Mouse (Mus musculus): ENCODE measurements at regions not wholly inside any gene's neighbourhood (a gene's known extent, or its start where the extent isn't known, plus 50 kb on each side); places are given as distances from the start of the nearest gene placed in this dataset.
"Not testable (repeated sequence)": the region's sequence is repeated elsewhere in the genome, so short reads cannot be mapped to it uniquely, and the experiment has no call there.

DNA sequence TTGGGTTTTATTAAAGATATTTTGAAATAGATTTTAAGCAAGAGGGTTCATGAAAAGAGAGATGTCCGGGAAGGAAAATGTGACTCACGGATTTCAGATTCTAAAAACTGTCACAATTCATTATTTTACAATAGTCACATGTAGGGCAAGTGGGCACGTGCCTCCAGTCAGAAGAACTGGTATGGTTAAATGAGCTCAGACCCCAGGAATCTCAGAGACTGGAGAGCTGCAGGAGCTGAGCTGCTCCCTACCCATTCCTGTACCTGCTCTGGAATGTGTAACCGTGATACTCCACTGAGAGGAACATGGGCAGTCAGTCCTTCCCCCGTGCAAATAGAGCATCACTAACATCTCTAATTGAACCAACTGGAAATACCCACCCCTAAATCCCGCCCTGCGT, 372.9 kb downstream of the Kif2b start:
- Histone ChIP-seq H3K4me1 (ENCODE audit: control insufficient read depth, insufficient read depth, low read length) (no peaks in the 10 kb centered on the region), H3K27ac (ENCODE audit: insufficient read depth, low read length) (no peak overlapping the region), H3K4me3 (ENCODE audit: insufficient read depth, low read length) (no peak overlapping the region)
- no peak for TF ChIP-seq POLR2A (IDR thresholded peaks at IDR 0.05; ENCODE audit: extremely low read depth, insufficient read depth, low read length)
- no peak for TF ChIP-seq CTCF (IDR thresholded peaks at IDR 0.05; ENCODE audit: extremely low read depth, insufficient read depth, low read length)

DNA sequence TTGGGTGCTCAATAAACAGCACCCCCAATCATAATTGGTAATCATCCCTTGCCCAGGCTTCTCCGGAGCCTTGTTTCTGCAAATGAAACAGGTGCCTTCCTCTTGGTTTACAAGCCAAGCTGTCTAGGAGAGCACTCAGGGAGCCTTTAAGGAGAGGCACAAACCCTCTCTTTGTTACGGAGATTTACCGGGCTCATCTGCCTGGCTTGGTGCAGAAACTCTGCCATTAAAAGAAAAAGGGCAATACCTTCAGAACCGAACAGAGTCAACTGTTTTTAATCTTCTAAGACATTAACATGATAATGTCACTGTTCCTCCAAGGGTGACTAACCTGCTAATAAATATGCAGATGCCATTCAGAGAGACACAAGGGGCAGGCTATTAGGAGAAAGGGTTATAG, 380.5 kb downstream of the Kif2b start:
- H3K4me3 ChIP-seq (ENCODE audit: insufficient read depth, low read length), result no peak overlapping the region
- no peak for TF ChIP-seq CTCF (IDR thresholded peaks at IDR 0.05; ENCODE audit: extremely low read depth, insufficient read depth, low read length)
- TF ChIP-seq POLR2A (IDR thresholded peaks at IDR 0.05; ENCODE audit: extremely low read depth, insufficient read depth, low read length), result no peak
- no peaks in the 10 kb centered on the region for H3K4me1 ChIP-seq (ENCODE audit: control insufficient read depth, insufficient read depth, low read length)
- no peak overlapping the region for H3K27ac ChIP-seq (ENCODE audit: insufficient read depth, low read length)

DNA sequence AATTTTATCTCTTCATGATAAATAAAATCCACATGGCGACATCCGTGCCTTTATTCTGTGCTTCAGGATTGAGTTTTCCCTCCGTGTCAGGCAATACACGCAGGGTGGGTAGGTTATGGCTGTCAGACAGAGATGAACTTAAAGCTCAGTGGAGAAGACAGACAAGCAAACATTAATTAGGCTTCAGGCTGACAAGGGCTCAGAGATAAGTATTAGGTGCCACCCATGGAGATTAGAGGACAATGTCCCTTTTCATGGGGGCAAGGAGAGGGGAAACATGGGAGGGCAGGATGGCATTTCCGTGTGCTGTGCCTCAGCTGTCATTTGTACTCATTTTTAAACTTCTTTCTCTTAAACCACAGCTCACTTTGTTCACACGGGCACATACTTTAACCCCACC, 381.0 kb downstream of the Kif2b start:
- no peak overlapping the region for H3K27ac ChIP-seq (ENCODE audit: insufficient read depth, low read length)
- no peak overlapping the region for H3K4me3 ChIP-seq (ENCODE audit: insufficient read depth, low read length)
- H3K4me1 ChIP-seq (ENCODE audit: control insufficient read depth, insufficient read depth, low read length), result no peaks in the 10 kb centered on the region
- TF ChIP-seq POLR2A (IDR thresholded peaks at IDR 0.05; ENCODE audit: extremely low read depth, insufficient read depth, low read length), result no peak
- TF ChIP-seq CTCF (IDR thresholded peaks at IDR 0.05; ENCODE audit: extremely low read depth, insufficient read depth, low read length), result no peak

DNA sequence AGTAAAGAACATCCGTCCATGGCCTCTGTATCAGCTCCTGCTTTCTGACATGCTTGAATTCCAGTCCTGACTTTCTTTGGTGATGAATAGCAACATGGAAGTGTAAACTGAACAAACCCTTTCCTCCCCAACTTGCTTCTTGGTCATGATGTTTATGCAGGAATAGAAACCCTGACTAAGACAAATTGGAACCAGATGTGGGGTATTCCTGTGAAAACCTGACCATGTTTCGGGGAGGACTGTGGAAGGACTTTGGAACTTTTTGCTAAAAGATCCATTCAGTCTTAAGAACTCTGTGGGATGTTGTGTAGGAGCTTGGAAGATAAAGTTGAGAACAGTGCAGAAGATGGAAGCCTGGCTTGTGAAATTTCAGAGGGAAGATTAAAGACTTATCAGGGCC, 410.0 kb downstream of the Kif2b start:
- not testable (repeated sequence) for H3K4me3 ChIP-seq (ENCODE audit: insufficient read depth, low read length); H3K27ac ChIP-seq (ENCODE audit: insufficient read depth, low read length); H3K4me1 ChIP-seq (ENCODE audit: control insufficient read depth, insufficient read depth, low read length)

DNA sequence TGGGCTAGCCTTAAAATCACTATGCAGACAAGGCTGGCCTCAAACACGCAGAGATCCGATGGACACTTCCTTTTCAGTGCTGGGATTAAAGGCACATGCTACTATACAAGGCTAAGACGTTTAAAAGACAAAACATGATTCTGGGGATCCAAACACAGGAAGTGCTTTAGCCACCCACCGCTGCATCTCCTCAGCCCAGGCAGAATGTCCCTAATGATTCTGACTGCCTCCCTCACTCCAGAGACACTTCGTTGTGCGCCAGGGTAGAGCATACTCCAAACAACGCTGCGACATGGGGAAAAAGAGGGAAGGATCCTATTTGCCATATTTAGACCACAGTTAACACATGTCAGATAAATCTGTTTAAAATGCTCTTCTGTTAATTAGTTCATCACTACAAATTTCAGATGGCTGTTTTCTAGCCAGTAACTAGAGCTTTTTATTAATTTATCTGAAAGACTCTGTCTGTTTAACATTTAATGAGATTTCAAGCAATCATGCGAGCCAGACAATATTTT, 443.5 kb downstream of the Kif2b start:
- H3K27ac ChIP-seq (ENCODE audit: insufficient read depth, low read length), result no peak overlapping the region
- no peak overlapping the region for H3K4me3 ChIP-seq (ENCODE audit: insufficient read depth, low read length)
- no peak for TF ChIP-seq CTCF (IDR thresholded peaks at IDR 0.05; ENCODE audit: extremely low read depth, insufficient read depth, low read length)
- no peak for TF ChIP-seq POLR2A (IDR thresholded peaks at IDR 0.05; ENCODE audit: extremely low read depth, insufficient read depth, low read length)

DNA sequence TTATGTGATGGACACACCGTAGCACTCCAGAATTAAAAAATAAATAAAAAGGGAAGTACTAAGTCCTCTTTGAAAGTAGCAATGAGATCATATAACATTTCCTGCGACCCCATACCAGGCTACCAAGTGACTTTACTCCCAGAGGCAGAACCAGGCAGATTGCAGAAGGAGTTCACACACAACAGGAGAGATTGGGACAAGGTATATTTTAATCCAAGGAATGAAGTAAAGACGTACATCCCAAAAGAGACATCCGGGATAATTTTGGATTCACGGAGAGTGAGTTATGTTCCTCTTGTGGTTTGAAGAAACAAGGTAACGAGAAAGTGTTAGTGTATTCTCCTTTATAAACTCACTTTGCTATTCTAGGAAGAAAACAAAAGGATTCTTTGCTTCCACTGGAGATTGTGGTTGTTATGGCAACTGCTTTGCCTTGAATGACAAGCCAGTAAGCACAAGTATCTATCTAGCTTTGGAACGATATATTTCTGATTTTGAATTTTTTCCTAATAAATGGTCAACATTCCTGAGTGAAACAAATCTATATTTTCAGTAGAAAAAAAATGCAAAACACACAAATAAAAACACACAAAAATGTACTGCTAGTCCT, 444.5 kb downstream of the Kif2b start:
- Histone ChIP-seq H3K4me1 (ENCODE audit: control insufficient read depth, insufficient read depth, low read length) (no peaks in the 10 kb centered on the region), H3K4me3 (ENCODE audit: insufficient read depth, low read length) (no peak overlapping the region), H3K27ac (ENCODE audit: insufficient read depth, low read length) (no peak overlapping the region)
- TF ChIP-seq CTCF (IDR thresholded peaks at IDR 0.05; ENCODE audit: extremely low read depth, insufficient read depth, low read length), result no peak
- TF ChIP-seq POLR2A (IDR thresholded peaks at IDR 0.05; ENCODE audit: extremely low read depth, insufficient read depth, low read length), result no peak

More for the DNA sequence above, 443.5 kb downstream of the Kif2b start:
- H3K4me1 ChIP-seq (ENCODE audit: control insufficient read depth, insufficient read depth, low read length), result no peaks in the 10 kb centered on the region

DNA sequence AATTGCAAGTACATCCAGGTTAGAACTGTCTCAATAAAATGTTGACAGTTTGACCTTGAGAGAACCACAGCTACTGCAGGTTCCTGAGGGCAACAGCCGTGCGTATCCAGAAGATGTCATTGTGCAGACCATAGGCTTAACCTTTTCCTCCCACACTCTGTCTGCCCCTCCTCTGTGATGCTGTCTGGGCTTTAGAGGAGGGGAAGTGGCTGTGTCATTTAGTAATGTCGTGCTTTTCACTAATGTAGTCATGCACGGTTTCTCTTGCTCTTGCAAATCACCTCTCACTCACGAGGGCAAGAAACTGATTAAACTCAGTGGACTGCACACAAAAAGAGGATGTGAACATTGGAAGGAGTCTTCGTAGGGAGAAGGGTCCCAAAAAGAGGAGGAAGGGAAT, 443.8 kb upstream of the Tom1l1 start:
- Histone ChIP-seq H3K4me3 (ENCODE audit: insufficient read depth, low read length) (no peak overlapping the region), H3K4me1 (ENCODE audit: control insufficient read depth, insufficient read depth, low read length) (no peaks in the 10 kb centered on the region), H3K27ac (ENCODE audit: insufficient read depth, low read length) (no peak overlapping the region)
- TF ChIP-seq CTCF (IDR thresholded peaks at IDR 0.05; ENCODE audit: extremely low read depth, insufficient read depth, low read length) (no peak), POLR2A (IDR thresholded peaks at IDR 0.05; ENCODE audit: extremely low read depth, insufficient read depth, low read length) (no peak)

DNA sequence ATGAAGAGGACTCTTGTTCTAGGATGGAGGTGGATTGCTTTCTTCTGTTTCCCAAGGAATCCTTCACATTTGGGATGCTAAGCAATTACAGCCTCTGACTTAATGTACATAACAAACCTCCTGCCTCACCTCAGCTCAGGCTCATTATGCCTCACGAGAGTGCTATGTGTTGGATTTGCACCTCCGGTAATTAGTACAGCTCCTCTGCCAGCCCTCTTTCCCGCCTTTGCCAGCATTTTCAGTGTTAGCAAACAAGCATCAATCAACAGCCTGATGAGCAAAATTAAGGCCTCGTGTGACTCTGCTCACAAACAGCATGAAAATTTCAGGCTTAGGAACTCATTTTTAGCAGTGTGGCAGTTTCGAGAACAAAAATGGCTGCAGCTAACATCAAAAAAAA, 410.0 kb upstream of the Tom1l1 start:
- Histone ChIP-seq H3K27ac (ENCODE audit: insufficient read depth, low read length) (no peak overlapping the region), H3K4me1 (ENCODE audit: control insufficient read depth, insufficient read depth, low read length) (no peaks in the 10 kb centered on the region), H3K4me3 (ENCODE audit: insufficient read depth, low read length) (no peak overlapping the region)
- TF ChIP-seq CTCF (IDR thresholded peaks at IDR 0.05; ENCODE audit: extremely low read depth, insufficient read depth, low read length) (no peak), POLR2A (IDR thresholded peaks at IDR 0.05; ENCODE audit: extremely low read depth, insufficient read depth, low read length) (no peak)

DNA sequence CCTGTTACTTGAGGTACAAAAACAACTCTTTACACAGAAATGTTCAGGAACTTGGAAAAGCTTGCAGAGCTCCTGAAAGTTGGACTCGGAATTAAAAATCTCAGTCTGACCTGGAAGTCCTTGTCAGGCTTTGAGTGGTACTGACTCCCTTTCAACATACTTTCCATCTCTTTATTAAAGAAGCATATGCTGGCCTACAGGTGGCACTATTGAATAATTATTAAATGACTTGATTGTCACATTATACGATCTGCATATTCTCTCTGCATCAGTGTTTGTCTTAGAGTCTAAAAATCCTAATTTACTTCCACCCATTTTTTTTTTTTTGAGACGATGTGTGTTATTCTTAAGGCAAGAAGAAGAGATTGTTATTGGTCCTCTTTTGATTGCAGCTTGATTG, 409.4 kb upstream of the Tom1l1 start:
- TF ChIP-seq CTCF (IDR thresholded peaks at IDR 0.05; ENCODE audit: extremely low read depth, insufficient read depth, low read length), result no peak
- no peak for TF ChIP-seq POLR2A (IDR thresholded peaks at IDR 0.05; ENCODE audit: extremely low read depth, insufficient read depth, low read length)
- H3K27ac ChIP-seq (ENCODE audit: insufficient read depth, low read length), result no peak overlapping the region
- H3K4me3 ChIP-seq (ENCODE audit: insufficient read depth, low read length), result no peak overlapping the region
- H3K4me1 ChIP-seq (ENCODE audit: control insufficient read depth, insufficient read depth, low read length), result no peaks in the 10 kb centered on the region

DNA sequence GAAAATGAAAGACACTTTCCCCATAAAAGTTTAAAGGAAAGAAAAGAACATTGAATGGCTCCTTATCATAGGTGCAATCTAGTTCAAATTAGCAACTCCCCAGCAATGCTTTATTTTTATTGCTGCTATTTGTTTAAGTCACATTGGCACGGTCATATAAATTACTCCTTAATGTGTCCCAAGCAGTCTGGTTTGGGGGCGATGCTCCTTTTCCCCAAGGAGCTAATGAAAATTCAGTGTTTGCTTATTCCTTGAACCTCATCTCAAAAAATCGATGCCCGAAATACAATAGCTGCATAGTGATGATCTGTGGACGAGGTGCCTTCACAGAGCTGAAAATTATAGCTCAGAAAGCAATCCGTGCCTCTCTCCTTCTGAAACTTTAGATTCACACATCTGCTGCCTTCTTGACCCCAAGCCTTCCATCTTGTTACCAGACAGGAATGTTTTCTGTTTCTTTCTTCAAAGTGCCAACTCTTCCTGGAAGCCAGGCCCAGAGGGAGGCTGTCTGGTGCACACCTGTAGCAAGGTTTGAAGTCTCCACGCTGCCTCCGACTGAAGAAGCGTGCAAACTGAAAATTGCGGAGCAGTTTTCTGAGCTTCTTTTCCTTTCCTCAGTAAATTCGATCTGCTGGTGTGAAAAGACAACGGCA, 408.0 kb upstream of the Tom1l1 start:
- no peak overlapping the region for H3K27ac ChIP-seq (ENCODE audit: insufficient read depth, low read length)
- H3K4me1 ChIP-seq (ENCODE audit: control insufficient read depth, insufficient read depth, low read length), result no peaks in the 10 kb centered on the region
- no peak for TF ChIP-seq POLR2A (IDR thresholded peaks at IDR 0.05; ENCODE audit: extremely low read depth, insufficient read depth, low read length)
- no peak for TF ChIP-seq CTCF (IDR thresholded peaks at IDR 0.05; ENCODE audit: extremely low read depth, insufficient read depth, low read length)
- no peak overlapping the region for H3K4me3 ChIP-seq (ENCODE audit: insufficient read depth, low read length)
